30 mouse cellular contexts compared by ENCODE assay signal in genomic region chr1:135011912-135012311, GRCm38 (mm10). TPM values are rescaled to one million over a fixed set of nuclear protein-coding genes. Genes with fewer than 3 reads are reported as not detected.
DNase-seq lines count a peak whose midpoint lies in the region; ATAC-seq and TF ChIP-seq lines count a peak whose summit lies in the region.
"Had no signal": no experiment of that assay in that cellular context is flagged by ENCODE, and none has a peak within 500 bp of the region (broad histone marks: within the 10 kb centered on the region; RNA-seq: fewer than 3 reads in every experiment).

No protein-coding gene starts in this region.

- no peaks in the 10 kb centered on the region for H3K27me3 ChIP-seq in heart, embryonic 15.5 days
- H3K27me3 ChIP-seq: embryonic facial prominence, embryonic 13.5 days; forebrain, embryonic 15.5 days; heart, embryonic 12.5 days; hindbrain, embryonic 12.5 days; intestine, embryonic 15.5 days; Patski had no signal

- no peak for DNase-seq in frontal cortex, postnatal 14 days (ENCODE audit: low spot score in 2 of 2)
- DNase-seq in heart, adult 9 months (ENCODE audit: low spot score in 2 of 2) = no peak
- DNase-seq in layer of hippocampus, adult 2 months (ENCODE audit: low spot score in 2 of 2) = no peak
- DNase-seq in layer of hippocampus, adult 18-20 months (ENCODE audit: low spot score in 2 of 2) = no peak
- DNase-seq in thymus, postnatal 0 days (ENCODE audit: low spot score) = no peak
- DNase-seq: adrenal gland, postnatal 10 days; adrenal gland, postnatal 36 days; B cell, adult 2 months; cerebellum, adult 11-12 months; cerebellum, adult 8-10 months; cerebellum, postnatal 36 days; embryo, embryonic 11 days; gastrocnemius, postnatal 10 days; gastrocnemius, postnatal 36 days; kidney, adult 11 months; kidney, adult 8-10 months had no signal

- H3K27ac ChIP-seq in heart, embryonic 15.5 days = peak overlapping the region; percentile 51
- peak overlapping the region; percentile 36; the same call in 1 of the 2 replicates for H3K27ac ChIP-seq in layer of hippocampus, adult 2 months
- peak overlapping the region; percentile 91 for H3K27ac ChIP-seq in olfactory bulb, adult 2 months (ENCODE audit: insufficient read depth, low read depth, low read length)
- H3K27ac ChIP-seq: embryonic facial prominence, embryonic 10.5 days; embryonic facial prominence, embryonic 13.5 days; forebrain, embryonic 12.5 days; forebrain, embryonic 15.5 days; hindbrain, embryonic 12.5 days; intestine, embryonic 15.5 days had no signal

- H3K36me3 ChIP-seq in heart, embryonic 15.5 days = no peaks in the 10 kb centered on the region
- H3K36me3 ChIP-seq: embryonic facial prominence, embryonic 10.5 days; embryonic facial prominence, embryonic 13.5 days; forebrain, embryonic 12.5 days; forebrain, embryonic 15.5 days; G1E; heart, embryonic 12.5 days; hindbrain, embryonic 12.5 days; intestine, embryonic 15.5 days had no signal

- H3K4me2 ChIP-seq in heart, embryonic 15.5 days = no peak overlapping the region
- H3K4me2 ChIP-seq: embryonic facial prominence, embryonic 13.5 days; forebrain, embryonic 12.5 days; forebrain, embryonic 15.5 days; heart, embryonic 12.5 days; hindbrain, embryonic 12.5 days; intestine, embryonic 15.5 days had no signal

- peaks cover 50% of the 10 kb centered on the region for H3K4me1 ChIP-seq in heart, embryonic 15.5 days (replicated peaks)
- H3K4me1 ChIP-seq in olfactory bulb, adult 2 months (ENCODE audit: control insufficient read depth, insufficient read depth, low read length) = peaks cover 32% of the 10 kb centered on the region
- H3K4me1 ChIP-seq: intestine, embryonic 15.5 days had no signal

- no peaks in the 10 kb centered on the region for H3K9me3 ChIP-seq in heart, embryonic 15.5 days (replicated peaks)
- H3K9me3 ChIP-seq: embryonic facial prominence, embryonic 10.5 days; embryonic facial prominence, embryonic 13.5 days; forebrain, embryonic 12.5 days; forebrain, embryonic 15.5 days; G1E; heart, embryonic 12.5 days; hindbrain, embryonic 12.5 days; intestine, embryonic 15.5 days had no signal

- WGBS in heart, embryonic 15.5 days = 90% methylated on average over 5 of the region's 5 CpGs
- WGBS in olfactory bulb, adult 2 months = 16% methylated on average over 5 of the region's 5 CpGs

- no peak for TF ChIP-seq POLR2A in olfactory bulb, adult 2 months (IDR thresholded peaks at IDR 0.05; ENCODE audit: insufficient read depth, low read depth, low read length)

- no peak for TF ChIP-seq CTCF in layer of hippocampus, adult 2 months (conservative IDR thresholded peaks at IDR 0.05)
- TF ChIP-seq CTCF in olfactory bulb, adult 2 months (IDR thresholded peaks at IDR 0.05; ENCODE audit: insufficient read depth, low read depth, low read length) = no peak

- no peak overlapping the region for H3K4me3 ChIP-seq in heart, embryonic 15.5 days
- no peak overlapping the region for H3K4me3 ChIP-seq in layer of hippocampus, adult 2 months
- H3K4me3 ChIP-seq in olfactory bulb, adult 2 months (ENCODE audit: insufficient read depth, low read depth, low read length) = no peak overlapping the region
- H3K4me3 ChIP-seq: embryonic facial prominence, embryonic 10.5 days; embryonic facial prominence, embryonic 13.5 days; erythroblast, embryonic 14.5 days; forebrain, embryonic 12.5 days; forebrain, embryonic 15.5 days; heart, embryonic 12.5 days; hindbrain, embryonic 12.5 days; intestine, embryonic 15.5 days had no signal

- peak; percentile 44; the same call in 1 of the 2 replicates for ATAC-seq in frontal cortex, adult (ENCODE audit: low TSS enrichment)
- ATAC-seq in heart, embryonic 15.5 days (replicated peaks; ENCODE audit: insufficient number of reproducible peaks, insufficient read depth, low FRiP score, low read depth) = no peak
- ATAC-seq: forebrain, embryonic 15.5 days; hindbrain, embryonic 16.5 days; intestine, embryonic 15.5 days; Patski had no signal

- H3K9ac ChIP-seq in heart, embryonic 15.5 days = no peak overlapping the region
- H3K9ac ChIP-seq: embryonic facial prominence, embryonic 13.5 days; forebrain, embryonic 12.5 days; forebrain, embryonic 15.5 days; heart, embryonic 12.5 days; hindbrain, embryonic 12.5 days; intestine, embryonic 15.5 days had no signal

RNA-seq across cellular contexts. Expression of gene Ube2t, which starts 49.5 kb away (rescaled TPM):
- polyA plus RNA-seq in heart, embryonic 15.5 days (2015; fragmentation: Nextera tagmentation; extraction: Ambion mirVana) = 42.8 and 48.2 TPM in 2 replicates
- 1 to 10 TPM; 1.5 to 1.6 TPM for total RNA-seq in layer of hippocampus, adult 2 months (2021)
- 1 to 10 TPM; 1.1 to 2.2 TPM for total RNA-seq in layer of hippocampus, adult 18-20 months (2021)
- polyA plus RNA-seq in olfactory bulb, adult 2 months (2012; ENCODE audit: insufficient read depth, insufficient read length, low replicate concordance, missing spikeins) = not detected in 2 replicates
- 51.6 and 57.5 TPM in 2 replicates for polyA plus RNA-seq in thymus, postnatal 0 days (2015; fragmentation: Nextera tagmentation; extraction: Ambion mirVana)

RNA-seq across cellular contexts. Expression of gene Ppp1r12b, which starts 56.2 kb away (rescaled TPM):
- 25.4 and 26.0 TPM in 2 replicates for polyA plus RNA-seq in heart, embryonic 15.5 days (2015; fragmentation: Nextera tagmentation; extraction: Ambion mirVana)
- 10 to 100 TPM; 76.6 to 77.5 TPM for total RNA-seq in layer of hippocampus, adult 2 months (2021)
- 10 to 100 TPM; 70.0 to 73.0 TPM for total RNA-seq in layer of hippocampus, adult 18-20 months (2021)
- polyA plus RNA-seq in olfactory bulb, adult 2 months (2012; ENCODE audit: insufficient read depth, insufficient read length, low replicate concordance, missing spikeins) = 34.2 and 262 TPM in 2 replicates
- polyA plus RNA-seq in thymus, postnatal 0 days (2015; fragmentation: Nextera tagmentation; extraction: Ambion mirVana) = 4.5 and 7.0 TPM in 2 replicates

Comparison
In these comparisons a context has a peak if more than half of its experiments do, and no peak if none do; other contexts are left out.
1. H3K27ac ChIP-seq: peak in every context shown above with its lines; median percentile 91 in olfactory bulb, adult 2 months; 51 in heart, embryonic 15.5 days; 36 in layer of hippocampus, adult 2 months.